Mouse (Mus musculus) Patski (cell line): ENCODE results near the gene Shisal2b. TPM values are rescaled to one million over a fixed set of nuclear protein-coding genes. Genes with fewer than 3 reads are reported as not detected.

ENCODE experiments used
- ATAC-seq: fragments of 100-300 bp; one replicate; pipeline ENCODE4 v1.8.0; 2021
- CTCF ChIA-PET: fragments of 350-600 bp; sonication (Branson Sonifier 250); formaldehyde crosslinking; loops from one replicate; lab custom pipeline; 2022; ENCODE audit warnings: inconsistent platforms; lab: Charles Lee
- POLR2A ChIA-PET: fragments of 350-600 bp; sonication (Branson Sonifier 250); formaldehyde crosslinking; loops from one replicate; lab custom pipeline; 2022; ENCODE audit warnings: antibody characterized with exemption, inconsistent platforms; lab: Charles Lee
- DNase-seq: peaks from one replicate; pipeline ENCODE4 v3.0.0-alpha.2; 2011; ENCODE audit warnings: low read depth, low spot score
- H3K27me3 ChIP-seq: fragments of 371-371 bp; one replicate; pipeline ENCODE4 v1.5.1; 2021
- CTCF ChIP-seq: fragments of 100-300 bp; IDR thresholded peaks from one replicate; pipeline ENCODE4 v1.5.1; 2021
- in situ Hi-C: fragments of 300-500 bp; cut with MboI; formaldehyde crosslinking; loops from 3 replicates; pipeline ENCODE4 v1.11.1; 2018; ENCODE audit warnings: low pct_unique_long_range_greater_than_20kb, mixed read lengths
- polyA plus RNA-seq: library from polyadenylated mRNA; unstranded; gene quantifications from one replicate; pipeline ENCODE4 v1.2.3, GENCODE M21; 2021

The Shisal2b gene
- polyA plus RNA-seq, 1 experiment from 2014 or later, result 0.08 TPM

DNA sequence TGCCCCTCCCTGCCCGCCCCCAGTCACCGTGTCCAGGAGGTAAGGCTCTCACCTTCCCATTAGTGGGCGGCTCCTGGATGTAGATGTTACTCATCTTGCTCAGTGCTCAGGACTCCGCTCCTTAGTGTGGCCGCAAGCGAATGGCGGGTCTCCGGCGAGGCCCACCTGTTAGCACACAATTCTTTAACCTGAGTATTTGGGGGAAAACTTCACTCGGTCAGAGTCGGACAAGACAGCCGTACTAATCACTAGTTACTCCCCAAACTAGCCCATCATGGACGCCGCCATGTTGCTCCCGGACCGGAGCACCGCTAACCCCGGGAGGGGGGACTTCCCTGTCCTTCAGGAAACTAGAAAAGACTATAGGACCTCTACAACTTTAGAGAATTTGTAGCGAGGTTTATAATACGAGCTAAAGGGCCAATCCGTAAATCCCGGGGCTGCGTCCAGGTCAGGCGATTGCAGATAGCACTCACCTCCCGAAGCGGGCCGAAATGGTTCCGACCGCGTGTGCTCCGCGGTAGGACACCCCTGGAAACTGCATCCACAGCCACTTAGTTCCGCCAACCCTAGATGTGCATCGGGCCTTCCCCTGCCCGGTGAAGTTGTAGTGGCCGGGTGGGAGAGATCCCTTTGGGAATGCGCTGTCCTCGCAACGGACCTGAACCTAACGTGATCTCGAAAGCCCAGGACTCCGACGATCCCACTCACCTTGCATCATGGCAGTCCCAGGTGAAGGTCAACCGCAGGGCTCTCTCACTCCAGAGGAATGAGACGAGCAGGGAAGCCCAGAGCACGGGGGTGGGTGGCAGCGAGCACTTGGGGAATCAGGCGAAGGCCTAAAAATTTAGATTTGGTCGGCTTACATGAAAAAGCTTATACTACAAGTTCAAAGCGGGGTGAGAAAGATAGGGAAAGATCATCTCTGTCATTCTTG is 46.8 kb downstream of the Shisal2b start, which contains the start of gene Cwc27:
Cwc27 (minus strand) TSS at position 508 of the 937 bp plus-strand sequence.
- in situ Hi-C loops, result no loop called here
- ATAC-seq (peak; percentile 89), DNase-seq (peak; percentile 70)
- ChIA-PET CTCF (no interaction called here), POLR2A (no interaction called here)
- no peak for TF ChIP-seq CTCF
- no peaks in the 10 kb centered on the region for H3K27me3 ChIP-seq

GRCm38 (mm10) chr13:104816270-104816634 is 47.4 kb downstream of the Shisal2b start:
- DNase-seq (peak; percentile 15), ATAC-seq (no peak)
- ChIA-PET CTCF (interaction anchor here (1.9 kb wide), 1 partner anchor 10 kb away, joined by 6 read pairs; no protein-coding TSS in a partner anchor), POLR2A (no interaction called here)
- in situ Hi-C loops, result no loop called here
- H3K27me3 ChIP-seq, result no peaks in the 10 kb centered on the region
- no peak for TF ChIP-seq CTCF

DNA sequence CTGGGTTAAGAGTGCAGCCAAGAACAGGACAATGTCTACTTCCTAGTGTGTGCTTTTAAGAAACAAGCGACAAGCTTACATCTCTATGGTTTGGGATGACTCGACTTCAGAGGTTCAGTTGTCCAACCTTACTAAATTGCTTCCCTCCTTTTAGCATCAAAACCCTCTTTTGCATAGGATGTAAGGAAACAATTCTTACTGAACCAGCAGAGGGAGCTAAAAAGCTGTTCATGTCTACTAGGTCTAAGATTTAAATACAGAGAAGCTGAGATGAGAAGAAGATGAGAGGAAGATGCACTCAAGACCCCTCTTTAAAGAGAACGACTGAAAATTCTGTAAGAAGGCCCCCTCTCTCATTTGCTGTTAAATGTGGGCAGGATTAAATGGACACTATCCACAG is 58.0 kb downstream of the Shisal2b start:
- no peak for ATAC-seq
- ChIA-PET CTCF (interaction anchor here (0.9 to 2.6 kb wide), 17 partner anchors 8 to 587 kb away, joined by 3 to 28 read pairs (median 4); no protein-coding TSS in a partner anchor), POLR2A (interaction anchor here (0.7 kb wide), 1 partner anchor 124 kb away, joined by 3 read pairs; no protein-coding TSS in a partner anchor)
- no peak for DNase-seq
- peak; percentile 58 for TF ChIP-seq CTCF
- in situ Hi-C loops, result no loop called here
- no peaks in the 10 kb centered on the region for H3K27me3 ChIP-seq

DNA sequence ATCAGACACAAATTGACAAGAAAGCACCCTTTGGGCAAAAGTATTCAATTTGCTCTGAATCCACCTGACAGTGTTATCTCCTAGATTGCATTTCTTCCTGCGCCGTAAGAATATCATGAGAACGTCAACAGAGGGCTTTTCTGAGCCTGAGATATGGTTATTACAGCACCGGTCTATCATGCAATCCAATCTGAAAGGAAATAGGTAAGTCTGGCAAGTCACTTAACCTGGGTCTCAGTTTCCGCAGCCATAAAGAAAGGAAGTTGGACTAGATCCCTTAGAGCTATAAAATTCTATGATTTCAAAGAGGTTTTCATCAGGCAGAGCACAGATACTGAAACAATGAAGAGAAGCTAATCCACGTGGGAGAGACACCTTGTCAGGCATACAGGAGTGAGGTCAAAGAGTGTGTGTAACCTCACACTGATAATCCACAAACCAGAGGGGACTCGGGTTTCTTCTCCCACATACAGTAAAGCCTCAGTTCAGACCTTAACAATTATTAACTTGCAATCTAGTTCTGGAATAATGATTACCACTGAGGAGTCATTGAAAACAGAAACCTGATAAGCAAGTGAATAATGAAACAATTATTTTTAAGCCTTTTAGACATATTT is 64.0 kb downstream of the Shisal2b start:
- POLR2A ChIA-PET, result no interaction called here
- CTCF ChIA-PET, result interaction anchor here (1.4 to 1.9 kb wide), 2 partner anchors 10 to 138 kb away, joined by 4 read pairs; no protein-coding TSS in a partner anchor
- DNase-seq (no peak), ATAC-seq (no peak)
- no peaks in the 10 kb centered on the region for H3K27me3 ChIP-seq
- in situ Hi-C loops, result loop anchor here (5.0 kb wide), 1 partner anchor 512 kb away; the partner anchor contains the start of gene Adamts6
- TF ChIP-seq CTCF, result no peak

GRCm38 (mm10) chr13:104799067-104799466 is 64.6 kb downstream of the Shisal2b start:
- DNase-seq (no peak), ATAC-seq (no peak)
- in situ Hi-C loops, result loop anchor here (5.0 kb wide), 1 partner anchor 512 kb away; the partner anchor contains the start of gene Adamts6
- ChIA-PET CTCF (interaction anchor here (1.4 kb wide), 1 partner anchor 9 kb away, joined by 4 read pairs; no protein-coding TSS in a partner anchor), POLR2A (no interaction called here)
- no peak for TF ChIP-seq CTCF
- no peaks in the 10 kb centered on the region for H3K27me3 ChIP-seq

Other genes with a start within 250 kb of the Shisal2b start
- 38.4 TPM for gene Srek1ip1, start 71.4 kb downstream of the Shisal2b start, polyA plus RNA-seq
- gene Cwc27, start 46.8 kb downstream of the Shisal2b start, polyA plus RNA-seq, result 27.1 TPM
- gene Rgs7bp, start 191.0 kb upstream of the Shisal2b start, polyA plus RNA-seq, result not detected
- gene 4933425L06Rik, start 218.2 kb upstream of the Shisal2b start, polyA plus RNA-seq, result not detected